Mouse (Mus musculus): ENCODE data around the gene Gm10974.

- TF ChIP-seq CTCF (IDR thresholded peaks at IDR 0.05; ENCODE audit: insufficient read depth, low read length) (no peak), POLR2A (IDR thresholded peaks at IDR 0.05; ENCODE audit: borderline replicate concordance, extremely low read depth, low read depth, low read length) (no peak)
Observed at GRCm38 (mm10) chr7:66364491-66364890, 1.2 kb upstream of the Gm10974 start.

Data from lung, adult 2 months (tissue).